Mouse (Mus musculus) olfactory bulb, adult 2 months (tissue): ENCODE data around the gene Tpcn1. TPM values are rescaled to one million over a fixed set of nuclear protein-coding genes. Genes with fewer than 3 reads are reported as not detected.

Experiments
- H3K27ac ChIP-seq: fragments of 200-500 bp; 2 replicates; pipeline ENCODE4 v1.5.1; 2012; ENCODE audit warnings: low read depth, low read length; ENCODE audit not compliant: insufficient read depth
- H3K4me1 ChIP-seq: fragments of 200-500 bp; 2 replicates; pipeline ENCODE4 v1.6.1; 2012; ENCODE audit warnings: low read length; ENCODE audit not compliant: control insufficient read depth, insufficient read depth
- H3K4me3 ChIP-seq: fragments of 200-500 bp; 2 replicates; pipeline ENCODE4 v1.5.1; 2012; ENCODE audit warnings: mild to moderate bottlenecking, low read depth, low read length, moderate library complexity; ENCODE audit not compliant: insufficient read depth
- CTCF ChIP-seq: fragments of 200-500 bp; IDR thresholded peaks from 2 replicates; pipeline ENCODE4 v1.5.1; 2012; ENCODE audit warnings: low read depth, mild to moderate bottlenecking, low read length, moderate library complexity; ENCODE audit not compliant: insufficient read depth
- POLR2A ChIP-seq: fragments of 200-500 bp; IDR thresholded peaks from 2 replicates; pipeline ENCODE4 v1.6.1; 2012; ENCODE audit warnings: mild to moderate bottlenecking, low read depth, low read length, moderate library complexity; ENCODE audit not compliant: insufficient read depth
- WGBS: fragments of 180-500 bp; shearing (Covaris S2); methylation state at CpG from one replicate; pipeline ENCODE4 v1.1.7; 2018; 5-methylcytosine and 5-hydroxymethylcytosine counted together
- polyA plus RNA-seq: library from polyadenylated mRNA; stranded (reverse); fragments of >200 nt; gene quantifications from 2 replicates; pipeline ENCODE4 v1.2.4, GENCODE M21; 2012; ENCODE audit warnings: low replicate concordance; ENCODE audit not compliant: missing spikeins, insufficient read depth, insufficient read length

Tpcn1 gene
- polyA plus RNA-seq, 1 experiment, result not detected

DNA sequence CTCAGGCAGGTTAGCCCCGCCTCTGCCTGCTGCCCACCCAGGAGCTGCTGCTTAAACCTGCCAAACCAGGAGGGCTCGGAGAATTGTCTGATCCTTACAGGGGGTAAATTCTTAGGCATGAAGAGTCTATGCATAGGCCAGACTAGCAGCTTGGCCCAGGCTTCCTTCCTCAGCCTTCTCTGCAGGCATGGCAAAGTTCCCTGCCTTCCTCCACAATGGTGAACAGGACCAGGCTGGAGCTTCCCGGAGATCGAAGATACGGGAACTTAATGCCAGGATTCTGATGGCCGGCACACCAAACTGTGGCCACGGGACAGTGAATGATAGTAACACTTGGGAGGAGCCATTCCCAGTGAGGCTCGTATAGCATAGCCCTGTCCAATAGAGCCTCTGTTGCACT lies 30.4 kb downstream of the Tpcn1 start:
- 65% methylated on average over 8 of the region's 8 CpGs for WGBS
- Histone ChIP-seq H3K27ac (no peak overlapping the region), H3K4me3 (no peak overlapping the region), H3K4me1 (peaks cover 29% of the 10 kb centered on the region)
- TF ChIP-seq CTCF, result no peak
- TF ChIP-seq POLR2A, result no peak

DNA sequence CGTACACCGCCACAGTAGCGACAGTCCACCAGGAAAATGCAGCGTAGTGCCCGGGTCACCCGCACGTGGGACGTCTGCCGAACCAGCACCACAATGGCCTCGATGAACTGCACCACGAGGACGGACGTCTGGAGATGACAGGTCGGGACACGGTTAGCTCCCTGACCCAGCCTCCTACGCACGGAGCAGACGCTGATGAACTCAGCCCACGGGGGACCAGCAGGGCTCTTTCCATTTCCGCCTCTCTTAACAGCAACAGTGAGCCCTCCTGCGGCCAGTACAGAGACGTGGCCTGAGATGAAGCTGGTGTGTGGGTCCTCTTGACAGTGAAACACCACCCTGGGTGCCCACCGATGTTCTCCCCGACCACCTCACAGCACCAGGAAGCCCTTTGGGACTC lies 32.6 kb downstream of the Tpcn1 start:
- Histone ChIP-seq H3K4me3 (no peak overlapping the region), H3K4me1 (peaks cover 21% of the 10 kb centered on the region), H3K27ac (no peak overlapping the region)
- 89% methylated on average over 24 of the region's 24 CpGs for WGBS
- TF ChIP-seq CTCF (no peak), POLR2A (no peak)

DNA sequence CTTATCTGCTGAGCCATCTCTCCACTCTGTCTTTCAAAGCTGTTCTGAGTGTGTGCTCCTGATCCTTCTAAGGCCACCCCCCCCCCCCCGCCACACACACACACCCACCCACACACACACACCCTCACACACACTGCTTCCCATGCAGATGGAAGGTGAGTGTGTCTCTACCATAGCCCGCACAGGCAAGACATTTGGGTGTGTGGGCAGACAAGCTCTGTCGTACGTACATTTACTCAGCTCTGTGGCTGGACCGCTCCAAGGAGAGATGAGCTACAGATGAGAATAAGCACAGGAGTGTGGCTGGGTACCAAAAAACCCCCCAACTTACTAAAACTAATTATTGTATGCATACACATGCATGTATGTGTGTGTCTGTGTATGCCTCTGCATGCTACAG lies 37.8 kb downstream of the Tpcn1 start:
- Histone ChIP-seq H3K4me1 (no peaks in the 10 kb centered on the region), H3K4me3 (no peak overlapping the region), H3K27ac (no peak overlapping the region)
- WGBS, result 98% methylated on average over 5 of the region's 5 CpGs
- TF ChIP-seq CTCF (no peak), POLR2A (no peak)

GRCm38 (mm10) chr5:120550137-120550536 lies 38.3 kb downstream of the Tpcn1 start:
- 87% methylated on average over 5 of the region's 5 CpGs for WGBS
- TF ChIP-seq POLR2A (no peak), CTCF (no peak)

DNA sequence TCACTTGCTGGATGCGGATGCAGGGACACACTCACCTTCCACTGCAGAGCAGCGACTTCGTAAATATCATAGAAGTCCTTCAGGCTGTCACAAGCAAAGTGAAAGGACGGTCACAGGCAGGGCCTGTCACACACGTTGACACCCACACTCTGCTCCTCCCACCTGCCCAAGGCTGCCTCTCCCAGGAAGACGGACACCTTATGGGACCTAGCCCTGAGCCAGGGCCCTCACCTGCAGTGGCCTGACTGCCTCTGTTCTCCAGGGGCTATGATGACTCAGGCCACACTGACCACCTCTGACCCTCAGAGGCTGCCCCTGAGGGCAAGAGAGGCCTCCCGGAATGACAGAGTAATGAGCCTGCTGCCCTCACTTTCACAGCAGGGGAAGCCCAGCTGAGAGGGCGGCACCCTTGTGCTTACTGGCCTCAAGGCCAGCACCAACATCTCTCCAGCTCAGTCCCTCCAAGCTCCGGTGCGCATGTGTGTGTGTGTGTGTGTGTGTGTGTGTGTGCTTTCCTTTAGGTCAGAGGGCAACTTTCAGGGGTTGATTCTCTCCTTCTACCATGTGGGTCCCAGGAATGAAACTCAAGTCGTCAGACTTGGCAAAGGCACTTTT lies 40.1 kb downstream of the Tpcn1 start:
- 88% methylated on average over 11 of the region's 11 CpGs for WGBS
- no peak for TF ChIP-seq POLR2A
- no peak for TF ChIP-seq CTCF
- Histone ChIP-seq H3K27ac (no peak overlapping the region), H3K4me1 (no peaks in the 10 kb centered on the region), H3K4me3 (no peak overlapping the region)

More at GRCm38 (mm10) chr5:120550137-120550536, 38.3 kb downstream of the Tpcn1 start:
- no peak overlapping the region for H3K27ac ChIP-seq
- H3K4me1 ChIP-seq, result no peaks in the 10 kb centered on the region
- no peak overlapping the region for H3K4me3 ChIP-seq

- H3K27ac ChIP-seq, result no peak overlapping the region
- H3K4me3 ChIP-seq, result no peak overlapping the region
- TF ChIP-seq CTCF (no peak), POLR2A (no peak)
- peaks cover 22% of the 10 kb centered on the region for H3K4me1 ChIP-seq
- 72% methylated on average over 5 of the region's 5 CpGs for WGBS
Observed at GRCm38 (mm10) chr5:120536632-120537031, 51.8 kb downstream of the Tpcn1 start.

GRCm38 (mm10) chr5:120536046-120536445 lies 52.4 kb downstream of the Tpcn1 start:
- peaks cover 22% of the 10 kb centered on the region for H3K4me1 ChIP-seq
- TF ChIP-seq CTCF (no peak), POLR2A (no peak)
- WGBS, result 75% methylated on average over 13 of the region's 13 CpGs
- no peak overlapping the region for H3K4me3 ChIP-seq
- H3K27ac ChIP-seq, result no peak overlapping the region

DNA sequence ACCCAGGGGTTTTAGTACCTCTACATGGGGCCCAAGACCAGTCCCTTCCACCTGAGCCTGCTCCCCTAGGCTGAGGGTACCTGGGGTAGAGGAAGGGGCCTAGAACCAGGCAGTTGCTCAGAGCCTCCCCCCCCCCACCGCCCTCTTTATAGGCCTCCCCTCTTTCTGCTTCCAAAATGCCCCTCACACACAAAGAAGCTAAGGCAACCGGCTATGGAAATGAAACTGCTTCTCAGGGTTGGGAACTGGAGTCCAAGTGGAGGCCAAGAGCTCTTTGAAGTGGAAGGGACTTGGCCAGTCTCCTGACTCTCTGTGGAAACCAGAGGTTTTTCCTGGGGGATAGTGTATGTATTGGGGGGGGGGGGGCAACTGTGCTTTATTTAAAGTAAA lies 53.8 kb downstream of the Tpcn1 start:
- peaks cover 22% of the 10 kb centered on the region for H3K4me1 ChIP-seq
- no peak for TF ChIP-seq POLR2A
- TF ChIP-seq CTCF, result no peak
- 61% methylated on average over 2 of the region's 2 CpGs for WGBS
- H3K27ac ChIP-seq, result no peak overlapping the region
- no peak overlapping the region for H3K4me3 ChIP-seq

- Histone ChIP-seq H3K27ac (no peak overlapping the region), H3K4me1 (peaks cover 22% of the 10 kb centered on the region), H3K4me3 (no peak overlapping the region)
- 64% methylated on average over 15 of the region's 15 CpGs for WGBS
- TF ChIP-seq CTCF, result no peak
Observed at GRCm38 (mm10) chr5:120534071-120534685, 54.3 kb downstream of the Tpcn1 start.

- Histone ChIP-seq H3K4me3 (no peak overlapping the region), H3K27ac (no peak overlapping the region), H3K4me1 (peaks cover 22% of the 10 kb centered on the region)
- TF ChIP-seq POLR2A (no peak), CTCF (no peak)
- WGBS, result 79% methylated on average over 8 of the region's 8 CpGs
Observed at GRCm38 (mm10) chr5:120531631-120532030, 56.8 kb downstream of the Tpcn1 start.
